9 mouse cellular contexts compared by ENCODE assay signal in genomic region chr16:18119031-18119730, GRCm38 (mm10). TPM values are rescaled to one million over a fixed set of nuclear protein-coding genes. Genes with fewer than 3 reads are reported as not detected.
DNase-seq lines count a peak whose midpoint lies in the region; ATAC-seq lines count a peak whose summit lies in the region.
"Had no signal": no experiment of that assay in that cellular context is flagged by ENCODE, and none has a peak within 500 bp of the region (broad histone marks: within the 10 kb centered on the region; RNA-seq: fewer than 3 reads in every experiment).

No protein-coding gene starts in this region.

- ATAC-seq in granulocyte monocyte progenitor cell, adult 5-6 weeks (replicated peaks; ENCODE audit: poor library complexity, severe bottlenecking): peak; percentile 49
- ATAC-seq in limb, embryonic 11.5 days (ENCODE audit: insufficient number of reproducible peaks, low FRiP score, low TSS enrichment, low read depth): no peak
- ATAC-seq in neural tube, embryonic 13.5 days (ENCODE audit: low read depth): peak; percentile 86

- H3K36me3 ChIP-seq in limb, embryonic 11.5 days (ENCODE audit: control insufficient read depth, insufficient read depth, low read length): no peaks in the 10 kb centered on the region
- no peaks in the 10 kb centered on the region for H3K36me3 ChIP-seq in neural tube, embryonic 13.5 days
- H3K36me3 ChIP-seq: limb, embryonic 12.5 days had no signal

- intact Hi-C loops in heart, postnatal 10 days (cut with DNase I): loop anchor here (2.0 kb wide), 1 partner anchor 92 kb away; no protein-coding TSS in a partner anchor

- H3K27ac ChIP-seq in limb, embryonic 11.5 days (replicated peaks; ENCODE audit: low read depth, low read length): no peak overlapping the region
- peak overlapping the region; percentile 61; the same call in 1 of the 2 replicates for H3K27ac ChIP-seq in neural tube, embryonic 13.5 days (replicated peaks)
- H3K27ac ChIP-seq: limb, embryonic 12.5 days had no signal

- no peaks in the 10 kb centered on the region for H3K4me1 ChIP-seq in limb, embryonic 11.5 days (ENCODE audit: control insufficient read depth, insufficient read depth, low read length)
- peaks cover 8% of the 10 kb centered on the region for H3K4me1 ChIP-seq in neural tube, embryonic 13.5 days (replicated peaks)
- H3K4me1 ChIP-seq: limb, embryonic 12.5 days had no signal

- peak; percentile 53 to 66 for DNase-seq in heart, postnatal 10 days
- DNase-seq in heart, adult 8-10 months (ENCODE audit: low spot score): no peak
- peak; percentile 72 for DNase-seq in ES-CJ7 (ENCODE audit: low read depth, low spot score)
- peak; percentile 88 for DNase-seq in cerebellum, adult 9-10 months
- peak; percentile 76 for DNase-seq in limb, embryonic 11.5 days (ENCODE audit: low spot score)
- no peak for DNase-seq in spleen, postnatal 36 days (ENCODE audit: low spot score in 2 of 2)

- no peak overlapping the region for H3K9ac ChIP-seq in limb, embryonic 11.5 days (ENCODE audit: low read length)
- no peak overlapping the region for H3K9ac ChIP-seq in neural tube, embryonic 13.5 days
- H3K9ac ChIP-seq: limb, embryonic 12.5 days had no signal

- H3K27me3 ChIP-seq in limb, embryonic 11.5 days (ENCODE audit: control insufficient read depth, insufficient read depth, low read length): no peaks in the 10 kb centered on the region; the same call in 1 of the 2 replicates
- 0 out of 2 replicates have a peak, but pooled peaks cover 4% of the 10 kb centered on the region for H3K27me3 ChIP-seq in neural tube, embryonic 13.5 days

- H3K4me3 ChIP-seq in limb, embryonic 11.5 days (ENCODE audit: low read depth, low read length): no peak overlapping the region
- no peak overlapping the region for H3K4me3 ChIP-seq in neural tube, embryonic 13.5 days
- H3K4me3 ChIP-seq: limb, embryonic 12.5 days had no signal

- no peak overlapping the region for H3K4me2 ChIP-seq in limb, embryonic 11.5 days (ENCODE audit: low read depth, severe bottlenecking)
- H3K4me2 ChIP-seq in neural tube, embryonic 13.5 days: no peak overlapping the region
- H3K4me2 ChIP-seq: limb, embryonic 12.5 days had no signal

- WGBS in limb, embryonic 11.5 days: 21% methylated on average over 8 of the region's 8 CpGs
- 19% methylated on average over 8 of the region's 8 CpGs for WGBS in neural tube, embryonic 13.5 days

- no peaks in the 10 kb centered on the region for H3K9me3 ChIP-seq in limb, embryonic 11.5 days (ENCODE audit: control insufficient read depth, low read length)
- H3K9me3 ChIP-seq in neural tube, embryonic 13.5 days: no peaks in the 10 kb centered on the region
- H3K9me3 ChIP-seq: limb, embryonic 12.5 days had no signal

RNA-seq across cellular contexts. Expression of gene Rtn4r, which starts 8.3 kb away (rescaled TPM):
- 1 to 10 TPM; 7.7 to 7.9 TPM for total RNA-seq in heart, postnatal 10 days (2021)
- 1 to 10 TPM; 2.8 to 4.7 (median 3.8) TPM for total RNA-seq in heart, adult 8-10 months (2022)
- 4.5 and 14.7 TPM in 2 replicates for total RNA-seq in granulocyte monocyte progenitor cell, adult 5-6 weeks (2014; fragmentation: Nextera tagmentation)
- 2.7 and 2.9 TPM in 2 replicates for total RNA-seq in granulocyte monocyte progenitor cell, adult 5-6 weeks (2017)
- polyA plus RNA-seq in limb, embryonic 11.5 days (2014; fragmentation: Nextera tagmentation; extraction: Ambion mirVana): 4.5 and 7.4 TPM in 2 replicates
- 19.6 and 23.9 TPM in 2 replicates for polyA plus RNA-seq in neural tube, embryonic 13.5 days (2015; fragmentation: Nextera tagmentation; extraction: Ambion mirVana)

RNA-seq across cellular contexts. Expression of gene Prodh, which starts 29.2 kb away (rescaled TPM):
- total RNA-seq in heart, postnatal 10 days (2021): 10 to 100 TPM in 1 of 2 experiments, 1 to 10 TPM in 1; 6.4 to 11.4 TPM
- 10 to 100 TPM; 12.9 to 36.7 (median 16.9) TPM for total RNA-seq in heart, adult 8-10 months (2022)
- 30.0 and 39.3 TPM in 2 replicates for total RNA-seq in granulocyte monocyte progenitor cell, adult 5-6 weeks (2014; fragmentation: Nextera tagmentation)
- total RNA-seq in granulocyte monocyte progenitor cell, adult 5-6 weeks (2017): 57.8 and 64.9 TPM in 2 replicates
- 15.0 and 15.9 TPM in 2 replicates for polyA plus RNA-seq in limb, embryonic 11.5 days (2014; fragmentation: Nextera tagmentation; extraction: Ambion mirVana)
- 3.2 and 4.7 TPM in 2 replicates for polyA plus RNA-seq in neural tube, embryonic 13.5 days (2015; fragmentation: Nextera tagmentation; extraction: Ambion mirVana)

Comparison
In these comparisons a context has a peak if more than half of its experiments do, and no peak if none do; other contexts are left out.
1. DNase-seq: peak in heart, postnatal 10 days (2 of 2), ES-CJ7 (single experiment), cerebellum, adult 9-10 months (single experiment) and limb, embryonic 11.5 days (single experiment); none in heart, adult 8-10 months (single experiment) and spleen, postnatal 36 days (0 of 2).